Comparison of ENCODE assay signal across 8 mouse cellular contexts in genomic region chr9:83547830-83548689, GRCm38 (mm10). TPM values are rescaled to one million over a fixed set of nuclear protein-coding genes. Genes with fewer than 3 reads are reported as not detected.
DNase-seq lines count a peak whose midpoint lies in the region; ATAC-seq and TF ChIP-seq lines count a peak whose summit lies in the region.

Gene Sh3bgrl2, plus strand, starts transcription at chr9:83548327.

- ATAC-seq in embryonic facial prominence, embryonic 12.5 days (ENCODE audit: insufficient number of reproducible peaks, insufficient read depth, low FRiP score, low TSS enrichment), result peak; percentile 79
- peak; percentile 91 for ATAC-seq in limb, embryonic 11.5 days (ENCODE audit: insufficient number of reproducible peaks, low FRiP score, low TSS enrichment, low read depth)
- ATAC-seq in midbrain, embryonic 12.5 days (ENCODE audit: low FRiP score, low read depth), result peak; percentile 96

- H3K36me3 ChIP-seq in embryonic facial prominence, embryonic 12.5 days, result no peaks in the 10 kb centered on the region
- H3K36me3 ChIP-seq in limb, embryonic 11.5 days (ENCODE audit: control insufficient read depth, insufficient read depth, low read length), result no peaks in the 10 kb centered on the region
- H3K36me3 ChIP-seq in midbrain, embryonic 12.5 days, result no peaks in the 10 kb centered on the region

- H3K27ac ChIP-seq in bone marrow, adult 2 months (ENCODE audit: control insufficient read depth, insufficient read depth, low read depth, low read length, poor library complexity), result no peak within 1 kb of the TSS; the same call in 1 of the 2 replicates
- H3K27ac ChIP-seq in embryonic facial prominence, embryonic 12.5 days, result no peak within 1 kb of the TSS
- no peak within 1 kb of the TSS for H3K27ac ChIP-seq in limb, embryonic 11.5 days (replicated peaks; ENCODE audit: low read depth, low read length)
- H3K27ac ChIP-seq in midbrain, embryonic 12.5 days (replicated peaks), result no peak within 1 kb of the TSS

- no peak for TF ChIP-seq CTCF in bone marrow, adult 2 months (IDR thresholded peaks at IDR 0.05; ENCODE audit: control insufficient read depth, insufficient read depth, low read length)

- no peaks in the 10 kb centered on the region for H3K4me1 ChIP-seq in bone marrow, adult 2 months (ENCODE audit: control insufficient read depth, insufficient read depth, low read length)
- 0 out of 2 replicates have a peak, but pooled peaks cover 5% of the 10 kb centered on the region for H3K4me1 ChIP-seq in embryonic facial prominence, embryonic 12.5 days
- no peaks in the 10 kb centered on the region for H3K4me1 ChIP-seq in limb, embryonic 11.5 days (ENCODE audit: control insufficient read depth, insufficient read depth, low read length)
- H3K4me1 ChIP-seq in midbrain, embryonic 12.5 days, result no peaks in the 10 kb centered on the region

- peak; percentile 73 for DNase-seq in heart, adult 8-10 months (ENCODE audit: low spot score)
- DNase-seq in kidney, adult 8-10 months, result peak; percentile 76 to 86
- DNase-seq in limb, embryonic 11.5 days (ENCODE audit: low spot score), result peak; percentile 88
- DNase-seq in skeletal muscle tissue, adult 2 months (ENCODE audit: low read depth, low spot score), result peak; percentile 16
- peak; percentile 85 for DNase-seq in yolk sac, embryonic 10.5 days (ENCODE audit: low spot score)

- H3K9me3 ChIP-seq in embryonic facial prominence, embryonic 12.5 days, result no peaks in the 10 kb centered on the region
- H3K9me3 ChIP-seq in limb, embryonic 11.5 days (ENCODE audit: control insufficient read depth, low read length), result no peaks in the 10 kb centered on the region
- H3K9me3 ChIP-seq in midbrain, embryonic 12.5 days, result no peaks in the 10 kb centered on the region

- H3K27me3 ChIP-seq in embryonic facial prominence, embryonic 12.5 days, result no peaks in the 10 kb centered on the region
- no peaks in the 10 kb centered on the region for H3K27me3 ChIP-seq in limb, embryonic 11.5 days (ENCODE audit: control insufficient read depth, insufficient read depth, low read length)
- peaks cover 14% of the 10 kb centered on the region for H3K27me3 ChIP-seq in midbrain, embryonic 12.5 days

- peak; percentile 52; the same call in 1 of the 2 replicates for TF ChIP-seq POLR2A in bone marrow, adult 2 months (IDR thresholded peaks at IDR 0.05; ENCODE audit: borderline replicate concordance, control insufficient read depth, low read depth, low read length)

- H3K4me3 ChIP-seq in bone marrow, adult 2 months (replicated peaks; ENCODE audit: control insufficient read depth, low read depth, low read length), result peak within 1 kb of the TSS; percentile 56
- peak within 1 kb of the TSS; percentile 59 for H3K4me3 ChIP-seq in embryonic facial prominence, embryonic 12.5 days
- H3K4me3 ChIP-seq in limb, embryonic 11.5 days (ENCODE audit: low read depth, low read length), result peak within 1 kb of the TSS; percentile 59
- H3K4me3 ChIP-seq in midbrain, embryonic 12.5 days, result peak within 1 kb of the TSS; percentile 62

- WGBS in bone marrow, adult 2 months, result 8% methylated on average over 76 of the region's 76 CpGs
- WGBS in embryonic facial prominence, embryonic 12.5 days, result 2% methylated on average over 76 of the region's 76 CpGs
- WGBS in limb, embryonic 11.5 days, result 2% methylated on average over 76 of the region's 76 CpGs
- WGBS in midbrain, embryonic 12.5 days, result 1% methylated on average over 76 of the region's 76 CpGs

- peak within 1 kb of the TSS; percentile 65 for H3K4me2 ChIP-seq in embryonic facial prominence, embryonic 12.5 days (replicated peaks)
- H3K4me2 ChIP-seq in limb, embryonic 11.5 days (ENCODE audit: low read depth, severe bottlenecking), result peak within 1 kb of the TSS; percentile 73
- peak within 1 kb of the TSS; percentile 64 for H3K4me2 ChIP-seq in midbrain, embryonic 12.5 days (replicated peaks)

- peak within 1 kb of the TSS; percentile 42; the same call in 1 of the 2 replicates for H3K9ac ChIP-seq in embryonic facial prominence, embryonic 12.5 days
- H3K9ac ChIP-seq in limb, embryonic 11.5 days (ENCODE audit: low read length), result peak within 1 kb of the TSS; percentile 53
- H3K9ac ChIP-seq in midbrain, embryonic 12.5 days (replicated peaks), result 0 out of 2 replicates have a peak within 1 kb of the TSS, but pooled peaks have one; percentile 41

RNA-seq across cellular contexts. Expression of gene Sh3bgrl2, which starts in this region (rescaled TPM):
- 3.9 and 6.8 TPM in 2 replicates for polyA plus RNA-seq in bone marrow, adult 2 months (2011; ENCODE audit: insufficient read depth, insufficient read length, low replicate concordance, missing spikeins)
- polyA plus RNA-seq in embryonic facial prominence, embryonic 12.5 days (2016; fragmentation: Nextera tagmentation; extraction: Ambion mirVana), result 12.0 and 12.3 TPM in 2 replicates
- 1 to 10 TPM; 3.8 to 8.4 (median 5.4) TPM for total RNA-seq in heart, adult 8-10 months (2022)
- polyA plus RNA-seq in limb, embryonic 11.5 days (2014; fragmentation: Nextera tagmentation; extraction: Ambion mirVana), result 13.1 and 14.0 TPM in 2 replicates
- polyA plus RNA-seq in midbrain, embryonic 12.5 days (2016; fragmentation: Nextera tagmentation; extraction: Ambion mirVana), result 6.6 and 10.9 TPM in 2 replicates

Comparison
In these comparisons a context has a peak if more than half of its experiments do, and no peak if none do; other contexts are left out.
1. DNase-seq: peak in every context shown above with its lines; median percentile 88 in limb, embryonic 11.5 days; 85 in yolk sac, embryonic 10.5 days; 81 in kidney, adult 8-10 months; 73 in heart, adult 8-10 months; 16 in skeletal muscle tissue, adult 2 months.